Mouse (Mus musculus): ENCODE data around the gene Slc24a4.

The Slc24a4 gene

DNA sequence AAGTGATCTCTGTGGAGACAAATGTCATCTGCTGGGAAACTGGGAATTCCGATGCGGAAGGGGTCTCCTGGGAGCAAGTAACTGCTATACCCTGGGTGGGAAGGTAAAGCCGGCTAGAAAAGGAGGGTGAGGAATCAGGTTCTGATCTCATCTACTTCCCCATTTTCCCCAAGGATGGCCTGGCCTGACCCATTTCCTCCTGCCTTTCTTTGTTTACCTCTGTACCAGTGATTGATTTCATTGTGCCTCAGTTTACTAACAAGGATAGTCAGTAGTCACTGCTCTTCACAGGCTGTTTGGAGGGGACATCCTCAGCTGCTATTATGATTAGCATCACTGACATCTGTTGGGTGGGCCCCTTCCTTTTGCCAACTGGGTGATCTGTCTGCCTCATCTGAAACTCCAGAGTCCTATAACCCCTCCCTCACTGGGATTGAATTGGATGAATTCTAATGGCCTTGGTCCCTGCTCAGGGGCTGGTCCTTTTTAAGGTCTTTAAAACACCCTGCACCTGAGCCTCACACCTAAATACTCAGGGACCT is 156.2 kb downstream of the Slc24a4 start:
- DNase-seq (ENCODE audit: low spot score in 2 of 2): no peak

DNA sequence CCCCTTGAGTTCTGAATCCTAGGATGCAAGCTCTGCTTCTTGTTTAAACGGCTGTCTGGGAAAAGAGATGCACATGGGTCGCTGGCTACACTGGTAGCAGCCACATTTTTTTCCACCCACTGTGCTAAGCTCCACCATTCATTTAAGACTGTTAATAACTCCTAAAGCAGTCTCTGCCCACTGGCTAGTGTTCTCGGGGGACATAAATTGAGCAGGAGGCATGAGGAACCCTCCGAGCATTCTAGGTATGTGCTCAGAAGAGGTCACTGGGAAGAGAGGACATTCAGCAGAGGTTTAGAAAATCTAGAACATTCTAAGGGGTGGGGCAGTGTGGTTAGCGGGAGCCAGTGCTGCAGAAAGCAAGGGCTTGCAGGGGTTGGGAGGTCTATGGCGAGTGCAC is 156.8 kb downstream of the Slc24a4 start:
- no peak for DNase-seq (ENCODE audit: low spot score in 2 of 2)

DNA sequence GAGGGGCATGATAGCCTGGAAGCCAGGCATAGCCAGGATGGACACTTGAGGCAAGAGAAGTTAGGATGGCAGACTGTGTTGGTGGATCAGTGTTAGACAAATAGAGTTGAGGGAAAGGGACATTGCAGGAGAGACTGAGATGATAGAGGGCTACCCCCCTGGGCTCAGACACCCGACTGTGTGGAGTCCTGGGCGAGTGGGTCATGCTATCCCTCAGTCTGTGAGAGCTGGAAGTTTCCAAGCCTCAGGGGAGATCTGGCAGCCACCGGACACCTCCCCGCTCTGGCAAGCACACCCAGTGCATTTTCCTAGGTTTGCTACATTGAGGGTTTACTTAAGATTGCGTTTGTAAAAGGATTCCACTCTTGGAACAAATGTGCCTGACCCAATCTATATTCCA is 157.2 kb downstream of the Slc24a4 start:
- DNase-seq (ENCODE audit: low spot score in 2 of 2): no peak

DNA sequence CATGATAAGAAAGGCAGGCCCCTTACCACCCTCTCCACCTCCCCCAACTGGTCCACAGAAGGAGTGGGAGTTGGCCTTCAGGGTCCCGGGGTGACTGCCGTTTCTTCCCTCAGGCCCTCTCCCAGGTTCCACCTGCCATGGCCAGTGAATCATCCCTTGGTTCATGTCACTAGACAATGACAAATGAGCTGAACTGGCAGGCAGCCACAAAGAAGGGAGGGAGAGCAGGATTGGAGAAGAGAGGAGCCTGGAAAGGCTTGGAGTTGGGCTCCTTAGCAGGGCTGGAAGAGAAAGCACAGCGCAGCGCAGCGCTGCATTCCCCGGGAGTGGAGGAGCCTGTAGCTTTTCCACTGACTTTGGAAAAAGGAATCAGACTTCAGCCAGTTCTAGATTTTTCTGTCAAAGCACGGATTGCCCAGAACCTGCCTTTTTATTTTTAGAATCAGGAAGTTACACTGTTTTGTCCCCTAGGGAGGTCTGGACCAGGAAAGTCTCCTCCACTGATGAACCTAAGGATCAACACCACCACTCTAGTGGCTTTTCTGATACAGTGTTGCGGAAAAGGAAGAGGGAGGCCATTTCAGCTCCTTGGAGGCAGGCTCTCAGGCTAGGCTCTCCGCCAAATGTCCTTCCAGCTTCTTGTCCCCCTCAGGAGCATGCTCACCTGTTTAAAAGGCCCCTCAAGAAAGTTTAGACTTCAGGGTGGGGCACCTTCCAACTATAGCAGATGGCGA is 158.3 kb downstream of the Slc24a4 start:
- no peak for DNase-seq (ENCODE audit: low spot score in 2 of 2)

DNA sequence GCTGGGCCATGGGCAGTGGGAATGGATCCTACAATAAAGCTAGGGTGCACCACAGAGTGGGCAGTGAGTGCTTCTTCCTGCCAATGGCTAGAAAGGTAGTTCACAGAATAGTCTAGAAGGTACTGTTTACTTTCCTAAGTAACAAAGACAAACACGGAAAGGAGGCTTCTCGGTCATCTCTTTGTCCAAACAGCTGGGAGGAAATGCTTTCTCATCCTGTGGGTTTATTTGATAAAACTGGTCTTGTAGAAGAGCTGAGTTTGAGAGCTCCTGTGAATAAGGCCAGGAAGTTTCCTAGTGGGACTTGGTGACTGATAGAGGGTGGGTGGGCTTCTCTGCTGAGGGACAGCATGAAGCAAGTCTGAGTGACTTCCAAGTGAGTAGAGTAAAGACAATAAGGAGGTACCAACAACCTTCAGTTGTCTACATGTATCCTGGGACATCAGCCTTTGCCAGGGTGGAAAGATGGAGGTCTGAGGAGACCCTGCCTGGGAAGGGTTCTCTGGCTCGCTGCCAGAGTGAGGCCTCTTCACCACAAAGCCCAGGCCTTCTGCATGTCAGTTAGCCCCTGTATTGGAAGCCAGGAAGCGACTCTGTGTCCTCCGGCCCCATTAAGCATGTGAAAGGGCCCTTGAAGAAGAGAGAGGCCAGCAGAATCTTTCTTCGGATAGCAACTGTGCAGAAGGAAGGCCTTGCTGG is 159.5 kb downstream of the Slc24a4 start:
- DNase-seq (ENCODE audit: low spot score in 2 of 2): no peak

- no peak for DNase-seq (ENCODE audit: low spot score in 2 of 2)
These were observed 160.3 kb downstream of the Slc24a4 start for GRCm38 (mm10) chr12:102288846-102289245.

DNA sequence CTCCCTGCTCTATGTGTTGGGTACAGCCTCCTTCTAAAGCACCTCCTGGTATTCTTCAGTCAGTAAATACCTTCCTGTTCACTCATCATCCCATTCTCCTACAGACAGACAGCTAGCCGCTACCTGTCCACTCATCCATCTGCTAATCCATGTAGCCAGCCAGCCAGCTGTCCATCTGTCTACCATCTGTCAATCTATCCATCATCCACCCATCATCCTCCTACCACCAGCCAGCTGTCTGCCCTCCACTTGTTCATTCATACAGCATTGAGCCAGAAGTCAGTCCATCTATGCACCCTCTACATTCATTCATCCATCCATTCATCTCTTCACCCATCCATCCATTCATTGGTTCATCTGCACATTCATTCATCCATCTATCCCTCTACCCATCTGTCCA is 161.0 kb downstream of the Slc24a4 start:
- DNase-seq (ENCODE audit: low spot score in 2 of 2): no peak

DNA sequence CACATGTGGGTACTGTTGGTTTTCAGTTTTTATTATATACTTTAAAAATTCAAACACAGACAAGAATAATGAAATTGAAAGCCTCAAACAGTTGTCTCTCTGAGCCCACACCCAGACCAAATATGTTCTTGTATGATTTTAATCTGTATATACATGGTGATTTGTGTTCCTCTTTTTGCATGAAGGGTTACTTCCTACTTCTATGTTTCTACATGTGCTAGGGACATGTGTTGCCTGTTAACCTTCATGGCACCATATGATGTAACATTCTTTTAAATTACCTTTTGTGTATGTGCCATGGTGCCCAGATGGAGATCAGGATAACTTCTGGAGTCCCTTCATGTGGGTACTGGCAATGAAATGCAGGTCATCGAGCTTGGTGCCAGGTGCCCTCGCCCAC is 162.1 kb downstream of the Slc24a4 start:
- DNase-seq (ENCODE audit: low spot score in 2 of 2): no peak

GRCm38 (mm10) chr12:102291686-102292085 is 163.2 kb downstream of the Slc24a4 start:
- peak in 1 of 2 experiments; percentile 46 for DNase-seq (ENCODE audit: low spot score in 2 of 2)

GRCm38 (mm10) chr12:102292501-102293215 is 164.1 kb downstream of the Slc24a4 start:
- DNase-seq (ENCODE audit: low spot score in 2 of 2): no peak

- DNase-seq (ENCODE audit: low spot score in 2 of 2): no peak
These were observed 166.1 kb downstream of the Slc24a4 start for GRCm38 (mm10) chr12:102294634-102295033.

DNA sequence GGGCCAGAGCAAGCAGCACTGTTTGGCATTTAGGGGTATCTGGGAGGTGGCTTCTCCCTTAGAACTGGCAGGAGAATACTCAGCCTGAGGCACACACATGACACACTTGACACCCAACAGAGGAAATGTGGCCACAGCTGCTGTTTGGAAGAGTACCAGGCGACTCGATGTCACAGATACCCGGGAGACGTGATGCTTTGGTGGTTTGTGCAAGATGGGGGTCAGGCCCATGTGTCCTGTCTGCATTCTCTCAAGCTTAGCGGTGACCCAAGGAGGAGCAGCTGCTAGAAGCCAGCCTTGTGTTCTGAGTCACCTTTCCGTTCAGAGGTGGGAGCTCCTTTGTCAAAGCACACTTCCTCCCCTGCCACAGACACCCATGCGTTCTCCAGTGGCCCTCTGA is 166.7 kb downstream of the Slc24a4 start:
- no peak for DNase-seq (ENCODE audit: low spot score in 2 of 2)

GRCm38 (mm10) chr12:102295662-102296061 is 167.1 kb downstream of the Slc24a4 start:
- DNase-seq (ENCODE audit: low spot score in 2 of 2): no peak

DNA sequence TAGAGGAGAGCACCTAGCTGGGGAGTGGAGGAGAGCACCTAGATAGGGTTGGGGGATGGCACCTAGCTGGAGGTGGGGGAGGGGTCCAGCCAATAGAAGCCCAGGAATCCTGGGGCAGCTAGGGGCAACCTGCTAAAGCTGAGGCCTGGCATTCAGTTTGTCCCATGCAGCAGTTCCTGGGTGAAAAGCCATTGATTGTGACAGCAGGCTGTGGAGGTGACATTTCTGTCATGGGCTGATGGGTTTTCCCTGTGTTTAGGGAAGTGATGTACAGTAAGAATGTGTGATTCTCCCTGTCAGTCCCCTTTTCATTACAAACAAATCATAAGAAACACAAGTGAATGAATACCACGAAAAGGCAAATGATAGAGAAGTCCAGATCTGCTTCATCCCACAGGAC is 167.8 kb downstream of the Slc24a4 start:
- DNase-seq (ENCODE audit: low spot score in 2 of 2): no peak

GRCm38 (mm10) chr12:102296967-102297366 is 168.4 kb downstream of the Slc24a4 start:
- DNase-seq (ENCODE audit: low spot score in 2 of 2): no peak

GRCm38 (mm10) chr12:102299209-102299608 is 170.7 kb downstream of the Slc24a4 start:
- DNase-seq (ENCODE audit: low spot score in 2 of 2): no peak

- no peak for DNase-seq (ENCODE audit: low spot score in 2 of 2)
These were observed 173.1 kb downstream of the Slc24a4 start for GRCm38 (mm10) chr12:102301585-102301984.

- DNase-seq (ENCODE audit: low spot score in 2 of 2): peak in 1 of 2 experiments; percentile 54
These were observed 173.8 kb downstream of the Slc24a4 start for GRCm38 (mm10) chr12:102302322-102302721.

GRCm38 (mm10) chr12:102302831-102303351 is 174.4 kb downstream of the Slc24a4 start:
- DNase-seq (ENCODE audit: low spot score in 2 of 2): no peak

DNA sequence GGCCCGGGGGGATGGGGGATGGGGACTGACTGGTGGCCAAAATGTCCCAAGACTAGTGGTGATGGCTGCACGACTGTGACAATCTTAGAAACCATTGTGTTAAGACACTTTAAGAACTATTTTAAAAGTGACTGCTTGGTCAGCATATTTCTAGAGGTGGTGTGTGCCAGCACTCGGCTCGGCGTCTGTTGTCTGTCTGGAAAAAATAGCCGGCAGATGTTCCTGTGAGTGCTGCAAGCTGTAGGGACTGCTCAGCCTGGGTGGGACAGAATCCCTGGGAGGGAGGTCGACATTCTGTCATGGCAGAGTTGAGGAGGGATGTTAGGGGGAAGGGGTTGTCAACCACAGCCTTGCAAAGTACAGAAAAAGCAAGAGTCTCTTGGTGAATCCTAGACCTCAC is 175.3 kb downstream of the Slc24a4 start:
- DNase-seq (ENCODE audit: low spot score in 2 of 2): no peak

DNA sequence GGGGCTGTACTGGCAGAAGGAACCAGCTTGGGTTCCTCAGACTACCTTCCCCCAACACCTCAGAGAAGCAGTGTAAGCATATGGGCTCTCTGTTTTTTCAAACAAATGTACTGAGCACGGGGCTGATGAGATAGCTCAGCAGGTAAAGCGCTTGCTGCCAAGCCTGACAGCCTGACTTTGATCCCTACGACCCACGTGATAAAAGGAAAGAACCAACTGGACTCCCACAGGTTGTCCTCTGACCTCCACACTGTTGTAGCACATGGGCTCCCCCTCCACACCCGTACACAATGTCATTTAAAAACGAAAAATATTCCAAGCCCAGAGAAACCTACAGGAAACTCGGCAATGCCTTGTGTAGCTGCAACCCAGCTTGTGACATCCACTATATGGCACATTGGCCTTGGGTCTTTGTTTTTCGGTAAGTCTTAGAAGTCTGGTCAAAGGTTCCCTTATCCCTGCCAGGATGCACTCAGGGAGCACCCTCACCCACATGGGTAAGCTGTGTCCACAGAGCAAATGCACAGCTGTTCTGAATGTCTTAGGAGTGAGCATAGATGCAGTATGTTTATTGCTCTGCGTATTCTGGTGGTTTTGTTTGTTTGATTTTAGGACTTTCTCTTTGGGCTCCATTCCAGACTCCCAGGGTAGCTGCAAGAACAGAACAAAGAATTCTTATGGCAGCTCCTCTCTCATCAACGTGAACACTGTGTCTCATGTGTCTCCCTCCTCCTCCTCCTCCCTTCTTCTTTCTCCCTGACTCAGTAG is 176.7 kb downstream of the Slc24a4 start:
- no peak for DNase-seq (ENCODE audit: low spot score in 2 of 2)

All from spleen, postnatal 10 days (tissue).